Mouse (Mus musculus) splenic B cell, adult 2 months (primary cell): ENCODE data around the gene Irs2.

Experiments used
- DNase-seq: peaks from one replicate; pipeline ENCODE4 v3.0.0-alpha.2; 2011; ENCODE audit warnings: low read depth, low spot score
- H3K27me3 ChIP-seq: 2 replicates; pipeline ENCODE4 v1.6.1; 2012; ENCODE audit warnings: mild to moderate bottlenecking, low read length, moderate library complexity, mixed read lengths; ENCODE audit not compliant: control insufficient read depth, poor library complexity, insufficient read depth, severe bottlenecking
- H3K36me3 ChIP-seq: 2 replicates; pipeline ENCODE4 v1.6.1; 2012; ENCODE audit warnings: mild to moderate bottlenecking, low read length, moderate library complexity, mixed read lengths; ENCODE audit not compliant: control insufficient read depth, poor library complexity, insufficient read depth, severe bottlenecking

The Irs2 gene

DNA sequence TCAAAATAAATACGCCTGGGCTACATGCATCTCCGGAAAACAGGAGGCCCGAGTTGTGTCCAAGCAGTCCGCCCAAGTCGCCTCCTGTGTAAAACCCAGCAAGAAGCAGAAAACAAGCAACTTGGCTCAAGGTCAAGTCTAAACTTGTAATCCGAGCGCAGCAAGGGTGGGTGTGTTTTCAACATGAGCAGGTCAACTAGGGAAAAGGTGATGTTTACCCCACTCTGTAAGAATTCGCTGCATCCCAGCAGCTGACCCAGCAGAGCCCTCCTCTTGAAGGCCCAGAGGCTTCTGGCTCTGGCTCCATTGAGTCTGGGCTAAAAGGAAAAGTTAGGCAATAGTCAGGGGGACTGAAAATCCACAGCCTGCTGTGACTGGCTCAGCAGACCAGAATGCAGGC is 73.0 kb downstream of the Irs2 start:
- no peaks in the 10 kb centered on the region for H3K27me3 ChIP-seq

More for the DNA sequence above, 73.0 kb downstream of the Irs2 start:
- H3K36me3 ChIP-seq, result no peaks in the 10 kb centered on the region
- no peak for DNase-seq
